Mouse (Mus musculus) cerebellum, postnatal 14 days (tissue): ENCODE data around the gene Ankib1.
"Not testable (repeated sequence)": the region's sequence is repeated elsewhere in the genome, so short reads cannot be mapped to it uniquely, and the experiment has no call there.

Experiments
- DNase-seq, 2 experiments: peaks; one replicate each; pipeline ENCODE4 v3.0.0; 2021; ENCODE audit warnings: mixed read lengths in 2 of 2

The Ankib1 gene

GRCm38 (mm10) chr5:3802433-3803291 lies at the start of gene Ankib1, which contains the start of gene Krit1:
Ankib1 (minus strand) TSS chr5:3802925.
Krit1 (plus strand) TSS chr5:3803184.
- peak; percentile 94 to 95 for DNase-seq

DNA sequence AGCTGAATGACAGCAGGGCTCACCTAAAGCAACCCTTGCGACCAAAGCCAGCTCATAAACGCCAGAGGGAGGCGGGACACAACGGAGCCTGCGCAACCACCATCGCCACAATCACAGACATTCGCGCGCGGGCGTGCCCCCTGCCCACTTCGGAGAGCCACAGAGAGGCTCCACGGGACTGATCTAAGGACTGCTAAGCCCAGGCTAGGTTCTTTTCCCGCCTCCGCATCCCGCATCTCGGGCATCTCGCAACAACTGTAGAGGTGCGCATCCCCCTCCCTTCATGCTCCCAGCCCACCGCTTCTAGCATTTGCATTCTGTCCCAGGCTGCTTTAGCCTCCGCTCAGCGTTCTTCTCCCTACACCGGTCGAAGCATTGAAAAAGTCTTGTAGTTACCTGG lies 42.3 kb upstream of the Ankib1 start, which contains the start of gene Lrrd1:
TSS of gene Lrrd1 (plus strand) at position 148 of the 400 bp plus-strand sequence.
- peak; percentile 19 to 20 for DNase-seq

GRCm38 (mm10) chr5:3834107-3834506 lies 31.4 kb upstream of the Ankib1 start:
- DNase-seq: no peak

- DNase-seq: no peak
Measured at GRCm38 (mm10) chr5:3808472-3808871, 5.7 kb upstream of the Ankib1 start.

DNA sequence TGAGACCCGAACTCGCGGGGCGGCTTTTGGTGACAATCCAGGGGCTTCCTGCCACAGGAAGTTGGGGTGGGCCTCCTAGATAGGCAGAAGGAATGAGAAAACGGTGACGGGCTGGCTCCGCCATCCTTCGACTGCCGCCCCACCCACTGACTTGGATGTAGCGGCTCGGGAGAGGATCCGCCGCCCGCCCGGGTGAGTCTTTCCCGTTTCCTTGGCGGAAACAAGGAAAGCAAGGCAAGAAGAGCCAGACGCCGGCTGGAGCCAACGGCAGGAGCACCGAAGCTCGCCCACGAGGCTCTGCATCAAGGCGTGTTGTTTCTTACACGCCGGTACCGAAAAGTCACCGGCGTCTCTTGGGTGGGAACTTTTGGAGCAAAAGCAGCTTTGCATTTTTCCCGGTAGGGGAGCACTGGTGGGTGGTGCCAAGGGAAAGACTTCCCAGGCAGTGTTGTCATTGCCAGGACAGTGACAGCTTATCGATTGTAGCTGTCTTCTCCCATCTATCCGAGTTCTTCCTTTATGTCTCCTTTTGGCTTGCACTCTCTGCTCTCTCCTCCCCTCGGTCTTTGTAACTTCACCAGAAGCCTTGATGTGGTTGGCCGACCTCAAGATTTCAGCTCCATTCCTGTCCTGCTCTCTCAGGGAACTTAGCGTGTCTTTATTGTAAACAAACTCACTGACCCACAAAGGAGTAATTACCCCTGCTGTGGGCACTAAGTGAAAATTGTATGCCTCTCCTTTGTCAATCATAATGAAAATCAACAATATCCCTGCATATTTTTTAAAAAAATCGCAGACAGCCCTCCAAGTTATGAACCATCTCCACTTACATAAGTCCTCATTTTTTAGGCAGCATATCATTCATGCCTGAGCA lies 804 bp upstream of the Ankib1 start:
- no peak for DNase-seq

DNA sequence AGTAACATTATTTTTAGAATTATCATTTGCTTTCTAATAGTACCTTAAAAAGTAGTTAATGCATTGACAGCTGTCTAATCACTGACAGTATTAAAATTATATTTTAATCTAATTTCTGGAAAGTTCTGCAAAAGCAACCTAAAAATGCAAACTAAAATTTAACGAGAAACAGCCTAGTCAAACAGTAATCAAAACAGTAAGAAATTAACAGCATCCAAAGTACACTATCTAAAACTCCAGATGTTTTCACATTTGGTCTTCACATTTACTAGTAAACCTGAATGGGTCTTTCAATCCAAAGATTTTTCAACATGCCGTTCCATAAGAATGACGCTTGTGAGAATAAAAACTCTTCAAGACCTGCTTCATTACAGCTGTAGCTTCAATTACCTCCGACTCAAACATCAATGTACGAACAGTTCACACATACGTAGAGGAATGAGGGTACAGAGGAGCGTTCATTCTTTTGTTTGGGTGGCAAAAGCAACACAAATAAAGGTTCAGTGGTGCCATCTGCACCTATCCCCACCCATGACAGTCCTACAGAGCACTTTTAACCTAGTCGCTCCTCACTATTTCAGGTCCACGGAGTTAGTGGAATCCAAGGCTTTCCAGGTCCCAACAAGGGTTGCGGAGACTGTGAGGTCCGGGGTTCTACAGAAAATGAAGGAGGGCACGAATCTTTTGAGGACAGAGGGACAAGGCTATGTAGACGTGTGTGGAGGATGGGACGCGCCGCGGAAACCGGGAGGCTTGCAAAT lies 873 bp downstream of the Ankib1 start:
- DNase-seq: no peak

DNA sequence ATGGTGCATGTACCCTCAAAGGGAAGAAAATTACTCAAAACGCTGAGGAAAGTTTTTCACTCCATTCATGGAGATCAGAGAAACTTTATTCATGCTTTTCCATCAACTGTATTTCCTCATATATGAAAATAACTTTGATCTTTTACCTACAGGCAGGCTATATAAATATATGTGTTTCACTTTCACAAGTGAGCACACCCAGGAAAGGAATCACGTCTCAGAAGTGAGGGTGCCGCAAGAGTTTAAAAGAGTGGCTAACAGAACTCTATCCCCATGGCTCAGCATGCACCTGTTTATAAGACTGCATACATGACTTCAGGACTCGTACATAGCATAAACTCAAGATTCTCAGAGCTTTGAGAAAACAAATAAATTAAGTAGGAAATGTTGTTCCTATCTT lies 1.8 kb downstream of the Ankib1 start:
- no peak for DNase-seq

DNA sequence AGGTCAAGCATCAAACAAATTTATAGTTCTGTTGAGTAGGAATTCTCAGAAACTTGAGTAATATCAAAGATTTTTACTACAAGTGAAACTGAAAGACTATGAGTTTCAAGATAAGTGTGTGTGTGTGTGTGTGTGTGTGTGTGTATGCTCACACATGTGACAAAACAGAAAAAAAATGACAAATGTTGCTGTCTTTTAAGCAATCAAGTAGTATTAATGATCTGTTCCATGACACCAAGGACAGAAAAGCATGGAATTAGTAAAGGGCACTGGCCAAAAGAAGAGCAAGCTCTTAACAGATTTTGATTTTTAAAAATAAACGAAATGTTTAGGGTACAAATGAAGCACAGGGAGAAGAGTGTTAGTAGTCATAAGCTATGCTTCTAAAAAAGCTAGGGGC lies 2.7 kb downstream of the Ankib1 start:
- no peak for DNase-seq

- DNase-seq: not testable (repeated sequence)
Measured at GRCm38 (mm10) chr5:3798656-3799055, 4.1 kb downstream of the Ankib1 start.

DNA sequence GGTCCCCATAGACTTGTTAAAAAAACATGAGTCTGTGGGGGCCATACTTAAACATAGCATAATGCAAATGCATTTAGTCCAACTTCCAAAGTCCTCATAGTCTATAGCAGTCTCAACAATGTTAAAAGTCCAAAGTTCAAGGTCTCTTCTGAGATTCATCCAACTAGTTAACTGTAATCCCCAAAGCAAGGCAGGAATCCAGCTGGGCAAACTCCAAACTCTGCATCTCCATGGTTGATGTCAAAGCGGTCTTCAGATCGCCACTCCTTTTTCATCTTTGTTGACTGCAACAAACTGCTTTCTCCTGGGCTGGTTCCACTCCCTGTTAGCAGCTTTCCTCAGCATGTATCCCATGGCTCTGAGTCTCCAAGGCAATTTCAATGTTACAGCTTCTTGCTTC lies 5.6 kb downstream of the Ankib1 start:
- DNase-seq: not testable (repeated sequence)

- no peak for DNase-seq
Measured at GRCm38 (mm10) chr5:3791048-3791447, 11.7 kb downstream of the Ankib1 start.

GRCm38 (mm10) chr5:3787548-3787947 lies 15.2 kb downstream of the Ankib1 start:
- DNase-seq: no peak

GRCm38 (mm10) chr5:3784751-3785496 lies 17.8 kb downstream of the Ankib1 start:
- DNase-seq: no peak

DNA sequence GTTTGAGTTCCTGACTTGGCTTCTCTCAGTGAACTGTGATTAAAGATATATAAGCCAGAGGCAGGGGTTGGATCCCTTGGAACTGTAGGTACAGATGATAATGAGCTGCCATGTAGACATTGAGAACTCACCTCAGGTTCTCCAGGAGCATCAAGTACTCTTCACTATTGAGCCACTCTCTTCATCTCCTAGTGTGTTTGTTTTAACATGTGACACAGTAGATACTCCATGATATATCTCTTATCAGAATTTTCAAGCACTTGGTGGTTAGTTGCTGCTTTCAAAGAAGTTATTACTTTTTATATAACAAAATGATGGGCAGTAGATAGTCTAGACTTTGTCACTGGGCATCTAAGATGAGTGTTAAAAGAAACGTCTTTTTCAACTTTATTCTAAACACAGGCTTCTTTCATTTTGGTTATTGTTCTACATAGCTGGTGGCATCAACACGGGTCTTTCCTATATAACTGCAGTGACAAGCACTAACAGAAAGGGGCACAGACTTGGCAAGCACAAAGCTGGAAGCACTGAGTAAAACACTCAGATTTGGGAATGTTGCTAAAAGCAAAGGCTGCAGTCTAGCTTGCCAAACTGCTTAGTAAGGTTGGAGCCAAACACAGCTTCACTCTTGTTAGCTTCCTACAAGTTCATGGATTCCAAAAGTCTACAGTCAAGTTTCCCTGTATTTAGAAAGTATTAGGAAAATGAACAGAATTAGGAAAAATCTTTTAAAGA lies 18.6 kb downstream of the Ankib1 start:
- no peak for DNase-seq

DNA sequence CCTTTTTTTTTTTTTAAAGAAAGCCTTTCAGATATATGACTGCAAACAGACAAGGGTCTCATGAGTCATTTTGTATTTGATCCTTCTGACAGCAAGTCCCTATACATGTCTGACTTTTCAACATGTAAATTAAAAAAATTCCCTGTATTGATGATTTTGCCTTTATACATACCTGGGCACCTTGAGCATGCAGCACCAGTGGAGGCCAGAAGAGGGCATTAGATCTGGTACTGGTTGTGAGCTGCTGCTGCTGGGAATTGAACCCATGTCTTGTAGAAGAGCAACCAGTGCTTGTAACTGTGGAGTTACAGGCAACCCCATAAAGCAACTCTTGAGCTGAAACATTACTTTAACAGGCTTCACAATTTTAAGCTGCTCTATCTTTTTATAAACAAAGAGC lies 20.1 kb downstream of the Ankib1 start:
- peak in 1 of 2 experiments; percentile 25 for DNase-seq

DNA sequence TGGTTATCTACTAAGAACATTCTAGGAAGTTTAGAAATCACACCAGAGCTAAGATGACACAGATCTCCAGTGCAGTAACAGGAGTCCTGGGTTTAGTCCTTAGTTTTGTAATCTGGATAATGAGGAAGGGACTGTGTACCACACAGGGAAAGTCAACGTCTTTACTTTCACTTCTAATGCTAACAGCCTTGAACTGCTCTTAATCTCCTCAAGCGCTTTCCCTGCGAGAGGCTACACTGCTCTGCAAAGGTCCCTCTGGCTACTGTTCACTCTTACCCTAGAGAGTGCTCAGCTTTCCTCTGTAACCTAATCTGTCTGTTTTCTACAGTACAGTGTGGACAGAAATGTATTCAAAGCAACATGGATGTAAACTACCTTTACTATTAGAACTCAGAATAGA lies 30.7 kb downstream of the Ankib1 start:
- DNase-seq: no peak

- DNase-seq: no peak
Measured at GRCm38 (mm10) chr5:3771512-3771911, 31.2 kb downstream of the Ankib1 start.

GRCm38 (mm10) chr5:3750536-3750935 lies 52.2 kb downstream of the Ankib1 start:
- not testable (repeated sequence) for DNase-seq

GRCm38 (mm10) chr5:3732846-3733245 lies 69.9 kb downstream of the Ankib1 start:
- peak; percentile 44 to 50 for DNase-seq

DNA sequence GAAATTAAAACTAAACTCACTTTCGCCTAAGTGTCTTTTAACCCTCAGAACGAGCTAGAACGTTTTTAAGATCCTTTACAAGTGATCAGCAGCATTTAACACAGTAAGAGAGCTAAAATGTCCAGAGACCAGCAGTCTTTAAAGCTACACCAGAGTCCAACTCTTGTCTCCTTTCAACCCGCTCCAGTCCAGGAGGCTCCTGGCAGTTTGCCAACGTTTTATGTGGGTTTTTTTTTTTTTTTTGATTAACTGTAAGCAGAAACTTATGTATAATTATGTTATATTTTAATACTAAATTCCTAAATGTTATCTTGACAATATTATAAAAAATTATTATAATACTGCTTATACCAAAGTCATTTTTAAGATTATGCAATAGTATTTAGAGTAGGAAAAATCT lies 73.9 kb downstream of the Ankib1 start:
- peak; percentile 6 to 29 for DNase-seq

- DNase-seq: no peak
Measured at GRCm38 (mm10) chr5:3725491-3725890, 77.2 kb downstream of the Ankib1 start.
